Mouse (Mus musculus) E14TG2a.4 (cell line): ENCODE measurements around the gene Mpzl3.

Experiments used
- H3K27me3 ChIP-seq: 2 replicates; pipeline ENCODE4 v1.6.1; 2014; ENCODE audit warnings: low read length, control low read depth; ENCODE audit not compliant: insufficient read depth
- H3K36me3 ChIP-seq: 2 replicates; pipeline ENCODE4 v1.6.1; 2014; ENCODE audit warnings: low read length, control low read depth; ENCODE audit not compliant: insufficient read depth
- H3K4me1 ChIP-seq: replicated peaks from 2 replicates; pipeline ENCODE4 v1.6.1; 2014; ENCODE audit warnings: low read depth, low read length, control low read depth
- H3K4me3 ChIP-seq: replicated peaks from 2 replicates; pipeline ENCODE4 v1.5.1; 2014; ENCODE audit warnings: mild to moderate bottlenecking, low read length
- H3K9me3 ChIP-seq: 2 replicates; pipeline ENCODE4 v1.6.1; 2014; ENCODE audit warnings: low read length, control low read depth
- CTCF ChIP-seq: conservative IDR thresholded peaks from 2 replicates; pipeline ENCODE4 v1.5.1; 2014; ENCODE audit warnings: low read length
- NANOG ChIP-seq: IDR thresholded peaks from 2 replicates; pipeline ENCODE4 v1.6.1; 2014; ENCODE audit warnings: borderline replicate concordance, low read length, mixed read lengths
- POU5F1 ChIP-seq: IDR thresholded peaks from 2 replicates; pipeline ENCODE4 v1.6.1; 2014; ENCODE audit warnings: low read length, borderline replicate concordance

Gene Mpzl3

GRCm38 (mm10) chr9:45098426-45098825 lies 43.4 kb downstream of the Mpzl3 start:
- H3K9me3 ChIP-seq, result no peaks in the 10 kb centered on the region
- H3K36me3 ChIP-seq, result no peaks in the 10 kb centered on the region
- TF ChIP-seq NANOG (no peak), POU5F1 (no peak), CTCF (no peak)
- 0 out of 2 replicates have a peak, but pooled peaks cover 6% of the 10 kb centered on the region for H3K4me1 ChIP-seq
- no peak overlapping the region for H3K4me3 ChIP-seq
- peaks cover 8% of the 10 kb centered on the region for H3K27me3 ChIP-seq

GRCm38 (mm10) chr9:45102528-45102927 lies 47.5 kb downstream of the Mpzl3 start:
- Histone ChIP-seq H3K4me1 (0 out of 2 replicates have a peak, but pooled peaks cover 6% of the 10 kb centered on the region), H3K27me3 (no peaks in the 10 kb centered on the region; the same call in 1 of the 2 replicates), H3K36me3 (no peaks in the 10 kb centered on the region), H3K4me3 (no peak overlapping the region), H3K9me3 (no peaks in the 10 kb centered on the region)
- TF ChIP-seq NANOG, result no peak
- TF ChIP-seq CTCF, result no peak
- no peak for TF ChIP-seq POU5F1

GRCm38 (mm10) chr9:45103211-45103979 lies 48.4 kb downstream of the Mpzl3 start:
- Histone ChIP-seq H3K27me3 (no peaks in the 10 kb centered on the region; the same call in 1 of the 2 replicates), H3K36me3 (no peaks in the 10 kb centered on the region), H3K4me1 (0 out of 2 replicates have a peak, but pooled peaks cover 4% of the 10 kb centered on the region), H3K4me3 (no peak overlapping the region), H3K9me3 (no peaks in the 10 kb centered on the region)
- no peak for TF ChIP-seq POU5F1
- TF ChIP-seq CTCF, result no peak
- no peak for TF ChIP-seq NANOG

- H3K27me3 ChIP-seq, result no peaks in the 10 kb centered on the region; the same call in 1 of the 2 replicates
- 0 out of 2 replicates have a peak, but pooled peaks cover 4% of the 10 kb centered on the region for H3K4me1 ChIP-seq
- H3K36me3 ChIP-seq, result no peaks in the 10 kb centered on the region
- no peaks in the 10 kb centered on the region for H3K9me3 ChIP-seq
- H3K4me3 ChIP-seq, result no peak overlapping the region
- TF ChIP-seq POU5F1 (no peak), NANOG (no peak), CTCF (no peak)
Measured at GRCm38 (mm10) chr9:45105596-45106374, 50.8 kb downstream of the Mpzl3 start.

GRCm38 (mm10) chr9:45115706-45116105 lies 60.7 kb downstream of the Mpzl3 start:
- peaks cover 16% of the 10 kb centered on the region for H3K27me3 ChIP-seq
- peak overlapping the region; percentile 63 for H3K4me3 ChIP-seq
- TF ChIP-seq POU5F1, result no peak
- no peak for TF ChIP-seq CTCF
- no peak for TF ChIP-seq NANOG
- peaks cover 25% of the 10 kb centered on the region for H3K4me1 ChIP-seq
- no peaks in the 10 kb centered on the region for H3K9me3 ChIP-seq
- no peaks in the 10 kb centered on the region for H3K36me3 ChIP-seq

GRCm38 (mm10) chr9:45116819-45117218 lies 61.8 kb downstream of the Mpzl3 start:
- TF ChIP-seq POU5F1 (no peak), CTCF (no peak), NANOG (no peak)
- peaks cover 36% of the 10 kb centered on the region for H3K4me1 ChIP-seq
- no peaks in the 10 kb centered on the region for H3K36me3 ChIP-seq
- H3K4me3 ChIP-seq, result no peak overlapping the region
- peaks cover 21% of the 10 kb centered on the region for H3K27me3 ChIP-seq
- no peaks in the 10 kb centered on the region for H3K9me3 ChIP-seq

GRCm38 (mm10) chr9:45117741-45118431 lies 62.9 kb downstream of the Mpzl3 start, which contains the start of gene Scn2b:
Gene Scn2b (plus strand): TSS chr9:45117782.
- Histone ChIP-seq H3K27me3 (peaks cover 21% of the 10 kb centered on the region), H3K9me3 (no peaks in the 10 kb centered on the region), H3K4me1 (peaks cover 46% of the 10 kb centered on the region), H3K4me3 (peak within 1 kb of the TSS; percentile 55), H3K36me3 (no peaks in the 10 kb centered on the region)
- TF ChIP-seq CTCF (no peak), NANOG (no peak), POU5F1 (no peak)

GRCm38 (mm10) chr9:45118552-45118951 lies 63.6 kb downstream of the Mpzl3 start:
- Histone ChIP-seq H3K4me3 (no peak overlapping the region), H3K9me3 (no peaks in the 10 kb centered on the region)

More at GRCm38 (mm10) chr9:45118552-45118951, 63.6 kb downstream of the Mpzl3 start:
- H3K4me1 ChIP-seq, result peaks cover 52% of the 10 kb centered on the region
- TF ChIP-seq NANOG (no peak), POU5F1 (no peak), CTCF (no peak)
- no peaks in the 10 kb centered on the region for H3K36me3 ChIP-seq
- H3K27me3 ChIP-seq, result peaks cover 21% of the 10 kb centered on the region
